Mouse (Mus musculus) neutrophil, adult 5-6 weeks (primary cell): ENCODE data around the gene Hspa5. TPM values are rescaled to one million over a fixed set of nuclear protein-coding genes. Genes with fewer than 3 reads are reported as not detected.
"Not testable (repeated sequence)": the region's sequence is repeated elsewhere in the genome, so short reads cannot be mapped to it uniquely, and the experiment has no call there.

Source experiments
- ATAC-seq: fragments of 151-379, 151-347 bp; 2 replicates; pipeline ENCODE4 v1.8.0; 2017; ENCODE audit warnings: mild to moderate bottlenecking, moderate TSS enrichment; ENCODE audit not compliant: insufficient number of reproducible peaks, poor library complexity, low FRiP score, severe bottlenecking; ENCODE audit errors: extremely low read depth
- total RNA-seq: library from RNA; stranded (forward); fragments of 200-1000 nt; gene quantifications from 2 replicates; pipeline ENCODE4 v1.2.3, GENCODE M21; 2017

Gene Hspa5
- total RNA-seq, 1 experiment from 2014 or later, result 603 TPM

DNA sequence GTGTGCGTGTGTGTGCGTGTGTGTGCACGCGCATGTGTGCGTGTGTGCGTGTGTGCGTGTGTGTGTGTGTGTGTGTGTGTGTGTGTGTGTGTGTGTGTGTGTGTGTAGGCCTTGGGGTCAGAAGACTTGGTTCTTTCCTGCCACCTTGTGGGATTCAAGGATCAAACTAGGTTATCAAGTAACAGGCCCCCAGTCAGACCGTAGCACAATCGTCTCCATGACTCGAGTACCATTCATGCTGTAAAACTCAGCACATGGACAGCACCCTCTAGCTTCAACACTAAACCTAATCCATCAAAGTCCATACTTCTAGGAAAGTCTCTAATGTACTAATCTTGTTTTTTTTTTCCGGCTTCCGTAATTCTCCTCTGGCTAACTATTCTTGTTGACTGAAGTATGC, 7.0 kb upstream of the Hspa5 start:
- ATAC-seq, result no peak

GRCm38 (mm10) chr2:34770049-34770448, 1.7 kb upstream of the Hspa5 start:
- ATAC-seq, result no peak

DNA sequence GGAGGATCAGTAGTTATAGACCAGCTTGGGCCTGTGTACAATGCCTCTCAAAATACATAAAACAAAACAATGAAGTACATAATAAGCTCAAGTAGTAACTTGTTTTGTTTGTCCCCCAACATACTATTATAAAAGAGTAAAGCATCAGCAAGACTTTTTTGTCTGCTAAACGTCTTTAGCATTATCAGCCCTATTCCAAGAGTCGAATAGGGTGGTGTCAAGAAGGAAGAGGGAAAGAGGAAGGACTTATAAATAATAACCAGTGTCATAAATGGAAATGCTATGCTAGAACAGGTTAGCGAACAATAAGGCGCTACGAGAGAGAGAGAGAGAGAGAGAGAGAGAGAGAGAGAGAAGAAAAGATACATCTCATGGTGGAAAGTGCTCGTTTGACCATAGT, 819 bp upstream of the Hspa5 start:
- ATAC-seq, result no peak

DNA sequence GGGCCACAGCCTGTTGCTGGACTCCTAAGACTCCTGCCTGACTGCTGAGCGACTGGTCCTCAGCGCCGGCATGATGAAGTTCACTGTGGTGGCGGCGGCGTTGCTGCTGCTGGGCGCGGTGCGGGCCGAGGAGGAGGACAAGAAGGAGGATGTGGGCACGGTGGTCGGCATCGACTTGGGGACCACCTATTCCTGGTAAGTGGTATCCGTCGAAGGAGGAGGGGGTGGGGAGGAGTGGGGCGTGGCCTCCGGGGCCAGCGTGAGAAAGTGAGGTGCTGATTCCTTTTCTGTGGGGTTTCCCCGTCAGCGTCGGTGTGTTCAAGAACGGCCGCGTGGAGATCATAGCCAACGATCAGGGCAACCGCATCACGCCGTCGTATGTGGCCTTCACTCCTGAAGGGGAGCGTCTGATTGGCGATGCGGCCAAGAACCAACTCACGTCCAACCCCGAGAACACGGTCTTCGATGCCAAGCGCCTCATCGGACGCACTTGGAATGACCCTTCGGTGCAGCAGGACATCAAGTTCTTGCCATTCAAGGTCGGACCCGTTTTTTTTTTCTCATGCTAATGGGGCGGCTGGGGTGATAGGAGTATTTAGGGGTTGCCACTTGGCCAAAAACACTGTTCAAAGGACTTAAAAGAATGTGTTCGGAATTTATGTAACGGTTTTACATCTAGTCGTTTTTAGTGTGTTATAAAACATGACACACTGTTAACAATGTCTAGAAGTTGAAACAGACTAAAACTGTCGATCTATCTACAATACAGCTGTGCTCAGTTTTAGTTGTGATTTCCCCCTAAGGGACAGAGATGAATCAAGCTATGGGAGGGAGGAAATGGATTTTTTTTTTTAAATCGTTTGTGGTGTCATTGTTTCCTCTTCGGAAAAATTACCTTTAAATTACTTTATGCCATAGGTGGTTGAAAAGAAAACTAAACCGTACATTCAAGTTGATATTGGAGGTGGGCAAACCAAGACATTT, 774 bp downstream of the Hspa5 start:
- peak; percentile 21; the same call in 1 of the 2 replicates for ATAC-seq

- ATAC-seq, result no peak
Measured at GRCm38 (mm10) chr2:34773673-34774072, 1.9 kb downstream of the Hspa5 start.

GRCm38 (mm10) chr2:34774493-34774892, 2.7 kb downstream of the Hspa5 start:
- no peak for ATAC-seq

GRCm38 (mm10) chr2:34777237-34777868, 5.6 kb downstream of the Hspa5 start:
- ATAC-seq, result no peak

DNA sequence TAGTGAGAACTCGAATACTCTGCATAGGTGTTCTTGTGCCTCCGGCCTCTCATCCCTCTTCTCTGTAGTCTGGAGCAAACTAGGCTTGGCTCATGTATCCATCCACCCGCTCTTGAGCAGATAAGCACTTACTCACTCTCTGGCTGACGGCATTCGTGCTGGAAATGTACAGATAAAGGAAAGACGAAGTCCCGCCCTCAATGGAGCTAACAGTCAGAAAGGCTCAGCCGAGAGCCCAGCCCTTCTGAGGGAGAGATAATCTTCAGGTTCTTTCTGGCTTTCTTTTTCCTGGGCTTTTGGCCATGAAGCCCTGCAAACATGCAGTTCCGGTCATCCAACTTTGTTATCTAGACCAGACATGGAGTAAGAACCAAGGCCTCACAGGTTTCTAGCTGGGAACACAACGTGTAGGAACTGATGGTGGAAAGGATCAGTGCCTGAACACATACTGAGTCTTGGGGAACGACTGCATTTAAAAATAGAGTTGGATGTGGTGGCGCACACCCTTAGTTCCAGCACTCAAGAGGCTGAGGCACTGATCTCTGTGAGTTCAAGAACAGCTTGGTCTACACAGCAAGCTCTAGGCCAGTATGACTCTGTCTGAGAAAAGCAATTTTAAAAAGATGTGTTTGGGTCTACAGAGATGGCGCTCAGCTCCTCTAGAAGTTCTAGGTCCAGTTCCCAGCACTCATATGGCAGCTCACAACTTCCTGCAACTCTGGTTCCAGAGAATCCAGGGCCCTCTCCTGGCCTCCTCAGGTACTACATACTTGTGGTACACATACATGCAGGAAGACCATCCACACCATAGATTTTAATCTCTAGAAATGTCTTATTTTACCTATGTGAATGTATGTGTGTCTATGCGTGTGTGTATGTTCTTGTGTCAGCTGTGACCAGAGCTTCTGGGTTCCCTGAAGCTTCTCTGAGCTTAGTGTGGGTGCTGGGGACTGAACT, 11.6 kb downstream of the Hspa5 start:
- no peak for ATAC-seq

DNA sequence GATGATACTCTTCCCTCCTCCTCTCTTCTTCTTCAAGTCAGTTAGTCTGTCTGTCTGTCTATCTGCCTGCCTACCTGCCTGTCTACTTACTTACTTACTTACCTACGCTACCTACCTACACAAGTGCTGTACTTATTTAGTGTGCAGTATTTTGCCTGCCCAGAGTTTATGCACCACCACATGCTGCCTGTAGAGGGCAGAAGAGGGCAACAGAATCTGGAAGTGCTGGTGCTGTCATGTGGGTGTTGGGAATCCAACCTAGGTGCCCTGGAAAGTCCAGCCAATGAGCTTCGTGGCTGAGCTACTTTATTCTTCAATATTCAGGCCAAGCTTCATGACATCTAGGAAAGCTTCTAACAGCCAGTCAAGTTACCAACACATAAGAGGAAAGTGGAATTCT, 12.3 kb downstream of the Hspa5 start:
- peak; percentile 86 for ATAC-seq

- peak; percentile 93 for ATAC-seq
Measured at GRCm38 (mm10) chr2:34790282-34790681, 18.5 kb downstream of the Hspa5 start.

GRCm38 (mm10) chr2:34792543-34792942, 20.8 kb downstream of the Hspa5 start:
- ATAC-seq, result not testable (repeated sequence)

- ATAC-seq, result no peak
Measured at GRCm38 (mm10) chr2:34794511-34794910, 22.7 kb downstream of the Hspa5 start.

- ATAC-seq, result no peak
Measured at GRCm38 (mm10) chr2:34795426-34795825, 23.7 kb downstream of the Hspa5 start.

DNA sequence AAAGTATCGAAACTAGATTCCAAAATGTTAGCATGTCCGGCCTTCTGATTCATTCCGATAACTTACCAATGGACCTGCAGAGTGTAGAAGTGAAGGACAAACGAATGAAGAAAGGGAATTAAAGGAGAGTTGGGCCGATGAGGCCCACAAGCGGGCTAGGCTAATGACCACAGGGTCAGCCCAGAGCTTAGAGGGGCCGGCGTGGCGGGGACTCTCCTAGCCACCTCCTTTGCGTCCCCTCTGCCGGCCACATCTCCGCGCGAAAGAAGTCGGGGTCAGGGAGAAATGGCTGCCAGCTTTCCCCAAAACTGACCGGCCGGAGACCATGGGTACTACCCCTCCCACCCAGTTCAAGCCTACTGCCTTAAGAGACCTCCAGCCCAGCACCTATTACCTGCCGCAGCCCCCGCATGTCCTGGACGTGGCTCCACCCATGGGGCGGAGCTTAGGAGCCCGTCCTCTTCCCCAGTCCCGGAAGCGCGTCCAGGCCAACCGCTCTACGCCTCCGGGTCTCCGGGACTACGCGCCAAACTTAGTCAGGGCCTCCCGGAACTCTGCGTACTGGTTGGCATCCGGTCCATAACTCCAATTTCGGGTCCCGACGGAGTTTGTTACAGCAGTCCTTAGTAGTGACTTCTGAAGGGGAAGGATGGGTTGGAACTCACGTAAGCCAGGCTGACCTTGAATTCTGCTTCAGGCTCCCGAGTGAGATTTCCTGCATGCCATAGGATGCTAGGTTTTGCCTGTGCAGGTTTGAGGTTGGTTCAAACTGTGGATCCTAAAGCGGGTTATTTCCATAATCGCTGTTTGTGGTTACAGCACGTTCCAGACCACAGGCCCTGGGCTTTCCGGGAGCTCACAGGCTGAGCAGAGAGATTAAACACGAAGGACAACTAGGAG, 27.8 kb downstream of the Hspa5 start, which contains the start of gene Rabepk:
Gene Rabepk, minus strand, starts transcription at position 556 of the 900 bp plus-strand sequence.
- ATAC-seq, result peak; percentile 57

GRCm38 (mm10) chr2:34800371-34800770, 28.6 kb downstream of the Hspa5 start:
- ATAC-seq, result no peak

- peak; percentile 97 for ATAC-seq
Measured at GRCm38 (mm10) chr2:34801516-34802482, 30.0 kb downstream of the Hspa5 start.
